Mouse (Mus musculus): ENCODE data around the gene Mrap. TPM values are rescaled to one million over a fixed set of nuclear protein-coding genes. Genes with fewer than 3 reads are reported as not detected.

The Mrap gene
- polyA plus RNA-seq, 1 experiment from 2014 or later, result 0.40 TPM

DNA sequence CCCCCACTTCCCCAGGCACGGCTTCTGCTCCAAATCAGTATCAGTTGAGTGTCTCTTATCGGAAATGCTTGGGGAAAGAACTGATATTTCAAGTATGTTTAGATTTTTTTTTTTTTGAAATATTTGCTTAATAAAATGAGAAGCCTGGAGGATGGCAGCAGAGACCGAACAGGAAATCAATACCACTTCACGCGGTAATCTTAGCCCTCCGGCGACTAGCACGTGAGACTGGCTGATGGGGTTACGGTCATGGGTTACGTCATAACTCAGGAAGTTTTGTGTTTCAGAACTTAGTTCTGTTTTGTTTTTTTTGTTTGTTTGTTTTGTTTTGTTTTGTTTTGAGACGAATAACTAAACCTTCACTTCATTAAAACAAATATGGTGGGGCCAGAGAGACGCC lies 27.7 kb upstream of the Mrap start:
- Histone ChIP-seq H3K36me3 (no peaks in the 10 kb centered on the region), H3K27ac (no peak overlapping the region), H3K9ac (no peak overlapping the region), H3K4me1 (replicated peaks) (peaks cover 8% of the 10 kb centered on the region; the same call in 1 of the 2 replicates), H3K4me3 (replicated peaks) (no peak overlapping the region), H3K27me3 (replicated peaks) (no peaks in the 10 kb centered on the region; the same call in 1 of the 2 replicates), H3K9me3 (no peaks in the 10 kb centered on the region), H3K4me2 (replicated peaks) (no peak overlapping the region)
- 65% methylated on average over 12 of the region's 12 CpGs for WGBS
- no peak for ATAC-seq

DNA sequence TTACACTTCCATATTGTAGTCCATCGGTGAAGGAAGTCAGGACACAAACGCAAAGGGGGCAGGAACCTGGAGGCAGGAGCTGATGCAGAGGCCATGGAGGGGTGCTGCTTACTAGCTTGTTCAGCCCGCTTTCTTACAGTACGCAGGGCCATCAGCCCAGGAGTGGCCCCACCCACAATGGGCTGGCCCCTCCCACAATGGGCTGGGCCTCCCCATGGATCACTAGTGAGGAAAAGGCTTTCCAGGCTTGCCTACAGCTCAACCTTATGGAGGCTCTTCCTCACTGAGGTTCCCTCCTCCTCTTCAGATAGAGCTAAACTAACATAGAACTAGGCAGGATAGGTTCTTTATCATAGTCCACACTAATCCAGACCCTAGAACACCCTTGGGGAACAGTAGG lies 14.0 kb upstream of the Mrap start:
- Histone ChIP-seq H3K27me3 (replicated peaks) (no peaks in the 10 kb centered on the region), H3K36me3 (peaks cover 3% of the 10 kb centered on the region), H3K4me2 (replicated peaks) (no peak overlapping the region), H3K27ac (no peak overlapping the region), H3K4me1 (replicated peaks) (peaks cover 7% of the 10 kb centered on the region), H3K9ac (no peak overlapping the region), H3K4me3 (replicated peaks) (no peak overlapping the region), H3K9me3 (no peaks in the 10 kb centered on the region)
- WGBS, result 96% methylated on average over 4 of the region's 4 CpGs
- no peak for ATAC-seq

DNA sequence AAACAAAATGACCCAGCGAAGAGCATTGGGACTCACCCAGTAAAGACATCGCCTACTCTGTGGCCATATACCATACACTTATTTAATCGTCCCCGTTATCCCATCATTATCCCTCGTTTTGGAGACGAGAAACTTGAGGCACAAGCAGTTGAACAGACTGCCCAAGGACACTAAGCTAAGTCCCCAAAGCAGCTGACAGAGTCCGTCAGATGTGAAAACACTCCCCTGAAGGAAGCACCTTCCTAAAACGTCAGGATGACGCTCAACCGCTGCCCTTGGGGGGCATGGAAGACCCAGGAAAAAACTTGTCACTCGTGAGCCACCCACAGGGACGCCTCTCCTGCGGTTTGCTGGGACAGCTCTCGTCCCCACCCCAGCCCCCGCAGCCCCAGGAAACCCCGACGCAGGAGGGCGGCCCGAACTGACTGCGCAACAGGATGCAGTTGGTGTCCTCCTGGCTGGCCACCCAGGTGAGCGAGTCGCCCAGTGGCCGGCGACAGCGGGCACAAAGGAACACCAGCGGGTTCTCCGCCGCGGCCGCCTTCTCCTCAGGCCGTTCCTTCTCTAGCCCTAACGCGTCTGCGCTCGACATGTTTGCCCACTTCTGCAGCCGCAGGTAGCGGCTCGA lies 11.3 kb upstream of the Mrap start:
- Histone ChIP-seq H3K36me3 (no peaks in the 10 kb centered on the region; the same call in 1 of the 2 replicates), H3K4me3 (replicated peaks) (peak overlapping the region; percentile 85), H3K27me3 (replicated peaks) (no peaks in the 10 kb centered on the region), H3K9ac (peak overlapping the region; percentile 87), H3K27ac (peak overlapping the region; percentile 54; the same call in 1 of the 2 replicates), H3K9me3 (no peaks in the 10 kb centered on the region), H3K4me1 (replicated peaks) (peaks cover 7% of the 10 kb centered on the region), H3K4me2 (replicated peaks) (peak overlapping the region; percentile 93)
- WGBS, result 4% methylated on average over 38 of the region's 38 CpGs
- ATAC-seq, result peak; percentile 68; the same call in 1 of the 2 replicates

- peak within 1 kb of the TSS; percentile 93 for H3K4me2 ChIP-seq (replicated peaks)
- peak within 1 kb of the TSS; percentile 85 for H3K4me3 ChIP-seq (replicated peaks)
- peak within 1 kb of the TSS; percentile 54 for H3K27ac ChIP-seq
- peak within 1 kb of the TSS; percentile 87 for H3K9ac ChIP-seq
- ATAC-seq, result peak; percentile 99
- no peaks in the 10 kb centered on the region; the same call in 1 of the 2 replicates for H3K36me3 ChIP-seq
- no peaks in the 10 kb centered on the region for H3K27me3 ChIP-seq (replicated peaks)
- WGBS, result 1% methylated on average over 53 of the region's 53 CpGs
- H3K9me3 ChIP-seq, result no peaks in the 10 kb centered on the region
- peaks cover 7% of the 10 kb centered on the region for H3K4me1 ChIP-seq (replicated peaks)
These were observed 10.5 kb upstream of the Mrap start, which contains the start of gene Mis18a for GRCm38 (mm10) chr16:90727233-90728115. TSS of gene Mis18a (minus strand) at chr16:90727404.

GRCm38 (mm10) chr16:90735611-90736010 lies 2.4 kb upstream of the Mrap start:
- Histone ChIP-seq H3K4me2 (replicated peaks) (no peak overlapping the region), H3K9ac (no peak overlapping the region), H3K27ac (no peak overlapping the region), H3K4me1 (replicated peaks) (no peaks in the 10 kb centered on the region), H3K27me3 (replicated peaks) (no peaks in the 10 kb centered on the region), H3K36me3 (no peaks in the 10 kb centered on the region), H3K4me3 (replicated peaks) (no peak overlapping the region), H3K9me3 (no peaks in the 10 kb centered on the region)
- ATAC-seq, result no peak
- WGBS, result 68% methylated on average over 4 of the region's 4 CpGs

- Histone ChIP-seq H3K27me3 (replicated peaks) (no peaks in the 10 kb centered on the region), H3K4me1 (replicated peaks) (no peaks in the 10 kb centered on the region), H3K4me3 (replicated peaks) (no peak overlapping the region), H3K9me3 (no peaks in the 10 kb centered on the region), H3K36me3 (no peaks in the 10 kb centered on the region), H3K27ac (no peak overlapping the region), H3K9ac (no peak overlapping the region), H3K4me2 (replicated peaks) (no peak overlapping the region)
- 48% methylated on average over 10 of the region's 10 CpGs for whole genome bisulfite sequencing
- no peak for ATAC-seq
These were observed 1.2 kb upstream of the Mrap start for GRCm38 (mm10) chr16:90736672-90737270.

GRCm38 (mm10) chr16:90747143-90747542 lies 9.1 kb downstream of the Mrap start:
- H3K4me2 ChIP-seq (replicated peaks), result no peak overlapping the region
- 78% methylated on average over 6 of the region's 6 CpGs for WGBS
- H3K9me3 ChIP-seq, result no peaks in the 10 kb centered on the region
- H3K36me3 ChIP-seq, result no peaks in the 10 kb centered on the region
- H3K4me3 ChIP-seq (replicated peaks), result no peak overlapping the region
- H3K9ac ChIP-seq, result no peak overlapping the region
- H3K27me3 ChIP-seq (replicated peaks), result no peaks in the 10 kb centered on the region
- no peak for ATAC-seq
- no peak overlapping the region for H3K27ac ChIP-seq
- H3K4me1 ChIP-seq (replicated peaks), result no peaks in the 10 kb centered on the region

- H3K9ac ChIP-seq, result no peak overlapping the region
- H3K4me1 ChIP-seq (replicated peaks), result no peaks in the 10 kb centered on the region
- H3K36me3 ChIP-seq, result 0 out of 2 replicates have a peak, but pooled peaks cover 3% of the 10 kb centered on the region
- H3K9me3 ChIP-seq, result no peaks in the 10 kb centered on the region
- 92% methylated on average over 7 of the region's 7 CpGs for WGBS
- no peaks in the 10 kb centered on the region for H3K27me3 ChIP-seq (replicated peaks)
- H3K4me2 ChIP-seq (replicated peaks), result no peak overlapping the region
- no peak overlapping the region for H3K4me3 ChIP-seq (replicated peaks)
- no peak for ATAC-seq
- no peak overlapping the region for H3K27ac ChIP-seq
These were observed 10.2 kb downstream of the Mrap start for GRCm38 (mm10) chr16:90748169-90748568.

- Histone ChIP-seq H3K9me3 (no peaks in the 10 kb centered on the region), H3K27ac (no peak overlapping the region), H3K9ac (no peak overlapping the region), H3K36me3 (peaks cover 25% of the 10 kb centered on the region; the same call in 1 of the 2 replicates), H3K4me1 (replicated peaks) (no peaks in the 10 kb centered on the region), H3K27me3 (replicated peaks) (no peaks in the 10 kb centered on the region), H3K4me3 (replicated peaks) (no peak overlapping the region), H3K4me2 (replicated peaks) (no peak overlapping the region)
- WGBS, result 96% methylated on average over 13 of the region's 13 CpGs
- ATAC-seq, result no peak
These were observed 15.5 kb downstream of the Mrap start for GRCm38 (mm10) chr16:90753386-90753941.

- no peak for ATAC-seq
- Histone ChIP-seq H3K9ac (no peak overlapping the region), H3K4me3 (replicated peaks) (no peak overlapping the region), H3K36me3 (peaks cover 27% of the 10 kb centered on the region), H3K4me2 (replicated peaks) (no peak overlapping the region), H3K9me3 (no peaks in the 10 kb centered on the region), H3K27ac (no peak overlapping the region), H3K27me3 (replicated peaks) (no peaks in the 10 kb centered on the region), H3K4me1 (replicated peaks) (no peaks in the 10 kb centered on the region)
- WGBS, result 62% methylated on average over 3 of the region's 3 CpGs
These were observed 21.3 kb downstream of the Mrap start for GRCm38 (mm10) chr16:90759335-90759734.

- WGBS, result 40% methylated on average over 4 of the region's 4 CpGs
These were observed 22.5 kb downstream of the Mrap start for GRCm38 (mm10) chr16:90760515-90760914.

More at GRCm38 (mm10) chr16:90760515-90760914, 22.5 kb downstream of the Mrap start:
- Histone ChIP-seq H3K4me1 (replicated peaks) (no peaks in the 10 kb centered on the region), H3K36me3 (peaks cover 18% of the 10 kb centered on the region), H3K4me2 (replicated peaks) (no peak overlapping the region), H3K27me3 (replicated peaks) (no peaks in the 10 kb centered on the region), H3K9me3 (no peaks in the 10 kb centered on the region), H3K4me3 (replicated peaks) (no peak overlapping the region), H3K9ac (no peak overlapping the region), H3K27ac (no peak overlapping the region)
- peak; percentile 70 for ATAC-seq

Measured in intestine, embryonic 15.5 days (tissue).